Mouse (Mus musculus) intestine, embryonic 14.5 days (tissue): ENCODE results near the gene Vrk1. TPM values are rescaled to one million over a fixed set of nuclear protein-coding genes. Genes with fewer than 3 reads are reported as not detected.

Experiments used
- ATAC-seq: fragments of 200-750 bp; cut with Nextera tagmentation; replicated peaks from 2 replicates; pipeline ENCODE4 v1.8.0; 2017; ENCODE audit warnings: low read depth, moderate number of reproducible peaks, moderate TSS enrichment, moderate library complexity; ENCODE audit not compliant: low FRiP score, low TSS enrichment
- DNase-seq: peaks from one replicate; pipeline ENCODE4 v3.0.0-alpha.2; 2018; ENCODE audit warnings: low spot score
- H3K27ac ChIP-seq: fragments of 300-500 bp; sonication (generic); 2 replicates; pipeline ENCODE4 v1.5.1; 2014; ENCODE audit warnings: low read depth, mild to moderate bottlenecking, control low read depth
- H3K27me3 ChIP-seq: fragments of 300-500 bp; sonication (generic); replicated peaks from 2 replicates; pipeline ENCODE4 v1.6.1; 2014; ENCODE audit warnings: low read length, control low read depth; ENCODE audit not compliant: control insufficient read depth, insufficient read depth
- H3K36me3 ChIP-seq: fragments of 300-500 bp; sonication (generic); 2 replicates; pipeline ENCODE4 v1.6.1; 2014; ENCODE audit warnings: low read length, control low read depth; ENCODE audit not compliant: control insufficient read depth, insufficient read depth
- H3K4me1 ChIP-seq: fragments of 300-500 bp; sonication (generic); replicated peaks from 2 replicates; pipeline ENCODE4 v1.6.1; 2014; ENCODE audit warnings: low read length, control low read depth, mixed read lengths; ENCODE audit not compliant: control insufficient read depth, insufficient read depth
- H3K4me2 ChIP-seq: fragments of 300-500 bp; sonication (generic); 2 replicates; pipeline ENCODE4 v1.6.1; 2014; ENCODE audit warnings: low read length
- H3K4me3 ChIP-seq: fragments of 300-500 bp; sonication (generic); 2 replicates; pipeline ENCODE4 v1.5.1; 2014; ENCODE audit warnings: low read depth, low read length, control low read depth, mixed read lengths
- H3K9ac ChIP-seq: fragments of 300-500 bp; sonication (generic); 2 replicates; pipeline ENCODE4 v1.6.1; 2014; ENCODE audit warnings: mild to moderate bottlenecking, low read length
- H3K9me3 ChIP-seq: fragments of 300-500 bp; sonication (generic); 2 replicates; pipeline ENCODE4 v1.6.1; 2016; ENCODE audit warnings: low read length, control low read depth; ENCODE audit not compliant: control insufficient read depth
- WGBS: fragments of 180-500 bp; shearing (Covaris S2); extraction: QIAGEN DNeasy Blood & Tissue Kit; methylation state at CpG from one replicate; pipeline ENCODE4 v1.1.7; 2014; 5-methylcytosine and 5-hydroxymethylcytosine counted together
- polyA plus RNA-seq: library from polyadenylated mRNA; unstranded; fragments of >200 nt; fragmentation: Nextera tagmentation; extraction: Ambion mirVana; gene quantifications from 2 replicates; pipeline ENCODE4 v1.2.1, GENCODE M21; 2014

Vrk1 gene
- polyA plus RNA-seq, 1 experiment from 2014 or later = 73.2 TPM

- H3K36me3 ChIP-seq = no peaks in the 10 kb centered on the region
- H3K27ac ChIP-seq = no peak overlapping the region
- H3K4me1 ChIP-seq = 0 out of 2 replicates have a peak, but pooled peaks cover 6% of the 10 kb centered on the region
- H3K9me3 ChIP-seq = no peaks in the 10 kb centered on the region
- no peaks in the 10 kb centered on the region for H3K27me3 ChIP-seq
- H3K9ac ChIP-seq = no peak overlapping the region
- 81% methylated on average over 2 of the region's 2 CpGs for WGBS
- no peak overlapping the region for H3K4me3 ChIP-seq
- DNase-seq (no peak), ATAC-seq (no peak)
- H3K4me2 ChIP-seq = no peak overlapping the region
Observed at GRCm38 (mm10) chr12:106029582-106029981, 19.6 kb downstream of the Vrk1 start.

DNA sequence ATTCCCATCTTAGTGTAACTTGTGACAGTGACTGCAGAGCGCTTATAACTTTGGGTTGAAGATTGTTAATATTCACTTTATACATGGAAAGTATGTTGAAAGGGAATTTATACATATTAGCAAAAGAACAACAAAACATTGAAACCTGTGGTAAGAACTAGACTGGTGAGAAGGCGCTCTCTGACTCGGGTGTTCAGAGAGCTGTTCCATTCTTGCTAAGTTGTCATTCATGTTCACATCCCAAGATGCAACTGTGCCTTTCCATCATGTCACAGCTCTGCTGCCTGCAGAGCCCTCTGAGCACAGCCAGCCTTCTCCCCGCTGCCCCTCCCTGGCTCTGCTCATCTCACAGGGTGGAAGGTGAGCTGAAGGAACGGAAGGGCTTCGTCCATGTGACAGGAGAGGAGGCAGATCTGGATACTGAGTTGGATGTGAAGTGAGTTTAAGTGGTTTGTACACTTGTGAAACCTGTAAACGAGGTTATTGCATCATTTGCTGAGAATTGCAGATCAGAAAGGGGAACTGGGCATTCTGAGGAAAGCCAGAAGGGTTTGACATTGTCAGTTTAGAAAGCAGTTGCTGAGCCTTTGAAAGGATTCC is 20.2 kb downstream of the Vrk1 start:
- H3K9ac ChIP-seq = no peak overlapping the region
- DNase-seq (no peak), ATAC-seq (no peak)
- 69% methylated on average over 7 of the region's 7 CpGs for WGBS
- no peaks in the 10 kb centered on the region for H3K27me3 ChIP-seq
- H3K4me2 ChIP-seq = no peak overlapping the region
- H3K27ac ChIP-seq = no peak overlapping the region
- H3K4me1 ChIP-seq = 0 out of 2 replicates have a peak, but pooled peaks cover 6% of the 10 kb centered on the region
- H3K36me3 ChIP-seq = no peaks in the 10 kb centered on the region
- H3K4me3 ChIP-seq = no peak overlapping the region
- no peaks in the 10 kb centered on the region for H3K9me3 ChIP-seq

DNA sequence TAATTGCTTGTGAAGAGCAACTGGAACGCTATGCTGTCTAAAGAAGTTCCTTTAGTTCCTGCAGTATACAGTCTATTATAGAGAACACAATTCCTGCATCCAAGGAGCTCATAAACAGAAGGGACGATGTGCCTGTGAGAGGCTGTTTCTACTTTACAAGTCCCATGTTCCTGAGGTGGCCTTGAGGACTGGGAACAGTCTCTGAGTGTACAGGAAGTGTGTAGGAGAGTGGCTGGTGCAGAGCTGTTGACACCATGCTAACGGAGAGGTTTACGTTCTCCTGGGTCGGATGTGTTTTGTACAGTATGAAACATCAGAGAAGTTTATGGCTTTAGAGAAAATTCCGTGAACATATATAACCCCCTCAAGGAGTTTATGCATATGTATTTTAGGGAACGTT is 20.8 kb downstream of the Vrk1 start:
- Histone ChIP-seq H3K4me3 (no peak overlapping the region), H3K4me1 (0 out of 2 replicates have a peak, but pooled peaks cover 6% of the 10 kb centered on the region), H3K4me2 (no peak overlapping the region), H3K27me3 (no peaks in the 10 kb centered on the region), H3K36me3 (no peaks in the 10 kb centered on the region), H3K9ac (no peak overlapping the region), H3K27ac (no peak overlapping the region), H3K9me3 (no peaks in the 10 kb centered on the region)
- 80% methylated on average over 7 of the region's 7 CpGs for WGBS
- ATAC-seq (no peak), DNase-seq (no peak)

GRCm38 (mm10) chr12:106031916-106032315 is 21.9 kb downstream of the Vrk1 start:
- Histone ChIP-seq H3K4me1 (0 out of 2 replicates have a peak, but pooled peaks cover 6% of the 10 kb centered on the region), H3K36me3 (no peaks in the 10 kb centered on the region), H3K9me3 (no peaks in the 10 kb centered on the region), H3K9ac (no peak overlapping the region), H3K4me3 (no peak overlapping the region), H3K4me2 (no peak overlapping the region), H3K27me3 (no peaks in the 10 kb centered on the region), H3K27ac (peak overlapping the region; percentile 47; the same call in 1 of the 2 replicates)
- ATAC-seq (no peak), DNase-seq (no peak)
- 60% methylated on average over 9 of the region's 9 CpGs for WGBS

GRCm38 (mm10) chr12:106032361-106032760 is 22.3 kb downstream of the Vrk1 start:
- no peak overlapping the region for H3K4me2 ChIP-seq
- no peak overlapping the region for H3K27ac ChIP-seq
- no peak overlapping the region for H3K9ac ChIP-seq
- ATAC-seq (no peak), DNase-seq (no peak)
- H3K36me3 ChIP-seq = peaks cover 2% of the 10 kb centered on the region; the same call in 1 of the 2 replicates
- H3K4me3 ChIP-seq = no peak overlapping the region
- H3K9me3 ChIP-seq = no peaks in the 10 kb centered on the region
- H3K27me3 ChIP-seq = no peaks in the 10 kb centered on the region
- 0 out of 2 replicates have a peak, but pooled peaks cover 6% of the 10 kb centered on the region for H3K4me1 ChIP-seq
- 94% methylated on average over 12 of the region's 12 CpGs for WGBS

DNA sequence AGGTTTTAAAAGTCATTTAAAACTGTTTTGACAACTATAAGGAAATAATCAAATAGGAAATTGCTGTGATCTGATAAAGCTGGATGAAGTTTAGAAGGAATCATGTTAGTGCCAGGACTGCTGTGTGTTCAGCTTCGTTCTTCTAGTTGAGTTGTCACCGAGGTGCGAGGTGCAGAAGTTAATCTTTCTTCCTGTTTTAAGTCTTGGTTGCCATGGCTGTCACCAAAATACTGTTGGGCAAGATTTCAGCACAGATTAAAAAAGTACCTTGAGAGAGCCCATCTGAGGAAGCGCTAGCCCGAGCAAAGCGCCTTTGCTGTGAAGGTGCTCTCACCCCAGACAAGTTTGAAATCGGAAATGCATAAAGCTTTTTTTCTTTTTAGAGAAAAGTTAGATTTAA is 24.2 kb downstream of the Vrk1 start:
- ATAC-seq (no peak), DNase-seq (no peak)
- no peak overlapping the region for H3K9ac ChIP-seq
- WGBS = 93% methylated on average over 7 of the region's 7 CpGs
- H3K9me3 ChIP-seq = no peaks in the 10 kb centered on the region
- H3K27me3 ChIP-seq = no peaks in the 10 kb centered on the region
- H3K36me3 ChIP-seq = peaks cover 19% of the 10 kb centered on the region
- no peak overlapping the region for H3K4me2 ChIP-seq
- H3K4me1 ChIP-seq = 0 out of 2 replicates have a peak, but pooled peaks cover 6% of the 10 kb centered on the region
- H3K27ac ChIP-seq = no peak overlapping the region
- no peak overlapping the region for H3K4me3 ChIP-seq

- no peak for DNase-seq
- Histone ChIP-seq H3K4me1 (0 out of 2 replicates have a peak, but pooled peaks cover 6% of the 10 kb centered on the region), H3K9me3 (no peaks in the 10 kb centered on the region), H3K27ac (no peak overlapping the region), H3K4me2 (no peak overlapping the region), H3K27me3 (no peaks in the 10 kb centered on the region), H3K4me3 (no peak overlapping the region), H3K36me3 (peaks cover 24% of the 10 kb centered on the region), H3K9ac (no peak overlapping the region)
- WGBS = 88% methylated on average over 9 of the region's 9 CpGs
- no peak for ATAC-seq
Observed at GRCm38 (mm10) chr12:106034761-106035160, 24.7 kb downstream of the Vrk1 start.

DNA sequence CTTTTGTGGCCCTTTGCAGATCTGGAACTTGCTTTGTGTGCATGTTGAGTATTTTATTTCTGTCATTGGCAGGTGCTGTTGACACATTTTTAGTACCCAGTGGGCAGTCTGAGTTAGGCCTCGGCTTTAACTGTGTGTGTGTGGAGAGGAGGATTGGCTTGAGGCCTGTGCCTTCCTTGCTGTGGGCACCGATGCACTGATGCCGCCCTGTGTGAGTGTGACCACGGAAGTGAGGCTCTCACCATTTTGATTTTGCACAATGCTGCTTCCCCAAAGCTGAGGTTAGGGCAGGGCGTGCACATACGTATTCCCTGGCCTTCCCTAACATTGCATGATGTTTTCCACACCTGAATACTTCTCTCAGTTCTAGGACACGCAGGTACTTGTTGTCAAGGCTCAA is 30.2 kb downstream of the Vrk1 start:
- Histone ChIP-seq H3K36me3 (peaks cover 49% of the 10 kb centered on the region), H3K4me2 (no peak overlapping the region), H3K9ac (no peak overlapping the region), H3K4me3 (no peak overlapping the region), H3K9me3 (no peaks in the 10 kb centered on the region), H3K27me3 (no peaks in the 10 kb centered on the region), H3K4me1 (no peaks in the 10 kb centered on the region), H3K27ac (no peak overlapping the region)
- ATAC-seq (no peak), DNase-seq (no peak)
- 94% methylated on average over 7 of the region's 7 CpGs for WGBS
